Mouse (Mus musculus) thymus, postnatal 0 days (tissue): ENCODE results near the gene Jak1. TPM values are rescaled to one million over a fixed set of nuclear protein-coding genes. Genes with fewer than 3 reads are reported as not detected.
A peak's percentile ranks its signal among the peaks of the same experiment; 100 is the strongest.

Experiments used
- DNase-seq: peaks from one replicate; pipeline ENCODE4 v3.0.0-alpha.2; 2015; ENCODE audit warnings: low spot score
- polyA plus RNA-seq: library from polyadenylated mRNA; unstranded; fragments of >200 nt; fragmentation: Nextera tagmentation; extraction: Ambion mirVana; gene quantifications from 2 replicates; pipeline ENCODE4 v1.2.1, GENCODE M21; 2015

Gene Jak1
- polyA plus RNA-seq, 1 experiment from 2014 or later = 151 TPM

DNA sequence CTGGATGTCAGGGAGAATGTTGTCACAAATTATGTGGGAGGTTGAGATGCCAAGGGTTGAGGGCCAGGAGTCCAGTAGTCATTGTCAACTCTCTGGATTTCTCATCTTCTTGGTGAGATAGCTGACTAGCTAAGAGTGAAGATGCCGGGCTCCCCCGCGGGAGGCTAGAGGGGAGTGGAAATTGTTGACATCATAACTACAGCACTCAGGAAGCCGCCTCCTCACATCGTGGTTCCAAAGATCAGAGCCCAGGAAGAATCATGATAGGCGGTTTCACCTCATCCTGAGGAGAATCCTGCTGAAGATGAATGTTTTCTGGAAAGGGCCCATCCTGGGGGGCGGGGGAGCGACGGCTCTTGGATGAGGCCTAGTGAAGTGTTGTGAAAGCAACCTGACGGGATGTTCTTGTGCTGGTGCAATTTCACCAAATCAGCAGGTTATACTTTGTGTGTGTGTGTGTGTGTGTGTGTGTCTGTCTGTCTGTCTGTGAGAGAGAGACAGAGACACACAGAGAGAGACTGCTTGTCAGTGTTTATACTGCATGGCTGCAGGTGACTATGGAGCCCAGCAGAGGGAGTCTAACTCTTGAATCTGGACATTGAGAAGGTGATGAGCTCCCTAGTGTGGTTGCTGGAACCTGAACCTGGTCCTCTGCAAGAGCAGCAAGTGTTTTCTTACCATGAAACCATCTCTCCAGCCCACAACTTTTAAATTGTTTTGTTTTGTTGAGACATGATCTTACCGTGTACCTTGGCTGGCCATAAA lies 118.0 kb downstream of the Jak1 start:
- DNase-seq = peak; percentile 6

DNA sequence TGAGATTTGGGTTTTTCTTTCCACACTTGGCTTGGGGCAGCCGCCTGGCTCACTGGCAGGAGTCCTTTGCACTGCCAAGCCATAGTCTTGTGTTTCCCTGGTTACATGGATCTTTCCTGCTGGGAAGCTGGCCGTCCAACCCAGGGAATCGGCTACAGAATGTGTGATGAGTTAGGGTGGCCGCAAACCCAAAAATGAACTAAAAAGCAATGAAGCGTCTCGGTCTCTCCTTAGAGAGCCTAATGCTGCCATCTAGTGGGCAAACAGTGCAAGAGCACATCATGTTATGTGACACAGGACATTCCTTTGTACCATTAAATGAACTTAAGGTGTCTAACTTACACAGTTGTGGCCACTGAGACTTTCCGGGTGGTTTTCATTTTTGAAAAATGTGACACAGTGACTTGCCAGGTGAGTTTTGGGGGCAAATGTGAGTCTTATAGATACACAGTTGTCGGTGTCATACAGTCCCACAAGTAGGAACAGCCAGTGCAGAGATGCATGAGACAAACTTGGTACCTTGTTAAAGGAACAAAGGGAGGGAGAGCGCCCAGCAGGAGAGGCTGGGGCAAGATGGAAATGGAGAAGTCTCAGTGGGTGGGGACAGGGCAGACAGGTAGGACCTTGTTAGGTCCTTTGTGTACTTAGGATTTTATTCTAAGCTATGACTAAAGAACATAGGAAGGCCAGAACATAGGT lies 118.9 kb downstream of the Jak1 start:
- peak; percentile 76 for DNase-seq

DNA sequence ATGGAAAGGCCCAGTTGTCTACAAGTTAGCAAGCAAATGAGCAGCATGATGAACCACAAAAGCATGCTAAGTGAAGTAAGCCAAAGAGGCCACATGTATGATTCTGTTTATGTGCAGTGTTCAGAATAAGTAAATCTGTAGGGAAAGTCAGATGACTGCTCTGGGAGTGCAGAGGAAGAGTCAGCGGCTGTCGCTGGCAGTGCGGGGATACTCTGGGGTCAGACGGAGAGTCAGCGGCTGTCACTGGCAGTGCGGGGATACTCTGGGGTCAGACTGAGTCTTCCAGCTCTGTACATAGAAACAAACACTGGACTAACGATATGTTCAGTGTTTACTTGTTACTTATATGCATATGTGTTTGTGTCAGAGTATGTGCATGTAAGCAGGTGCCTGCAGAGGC lies 120.3 kb downstream of the Jak1 start:
- no peak for DNase-seq

DNA sequence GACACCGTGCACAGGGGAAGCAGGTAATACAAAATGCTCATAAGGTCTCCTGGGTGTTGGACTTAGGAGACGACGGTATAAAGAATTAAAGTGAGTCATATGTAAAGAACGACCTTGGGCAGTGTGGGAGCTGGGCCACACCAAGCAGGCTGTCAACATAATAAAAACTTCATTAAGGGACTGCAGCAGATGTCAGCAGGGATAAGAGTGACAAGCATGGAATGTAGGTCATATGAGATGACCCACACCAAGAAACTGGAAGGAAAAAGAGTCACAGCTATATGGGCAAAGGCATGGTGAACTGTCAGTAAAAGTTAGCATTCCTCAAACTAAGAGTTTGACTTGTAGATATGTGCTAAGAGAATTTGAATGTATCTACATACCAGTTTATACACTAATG lies 120.7 kb downstream of the Jak1 start:
- no peak for DNase-seq

DNA sequence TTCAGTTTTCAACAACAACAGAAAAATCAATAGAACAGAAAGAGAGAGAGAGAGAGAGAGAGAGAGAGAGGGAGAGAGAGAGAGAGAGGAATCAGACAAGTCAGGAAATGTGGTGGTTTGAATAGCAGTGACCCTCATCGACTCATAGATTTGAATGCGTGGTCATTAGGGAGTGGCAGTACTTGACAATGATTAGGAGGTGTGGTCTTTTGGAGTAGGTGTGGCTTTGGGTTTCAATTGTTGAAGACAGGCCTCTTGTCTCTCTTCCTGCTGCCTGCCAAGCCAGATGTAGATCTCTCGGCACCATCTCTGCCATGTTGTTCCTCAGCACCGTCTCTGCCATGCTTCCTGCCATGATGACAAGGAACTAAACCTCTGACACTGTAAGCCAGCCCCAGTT lies 121.2 kb downstream of the Jak1 start:
- DNase-seq = no peak

DNA sequence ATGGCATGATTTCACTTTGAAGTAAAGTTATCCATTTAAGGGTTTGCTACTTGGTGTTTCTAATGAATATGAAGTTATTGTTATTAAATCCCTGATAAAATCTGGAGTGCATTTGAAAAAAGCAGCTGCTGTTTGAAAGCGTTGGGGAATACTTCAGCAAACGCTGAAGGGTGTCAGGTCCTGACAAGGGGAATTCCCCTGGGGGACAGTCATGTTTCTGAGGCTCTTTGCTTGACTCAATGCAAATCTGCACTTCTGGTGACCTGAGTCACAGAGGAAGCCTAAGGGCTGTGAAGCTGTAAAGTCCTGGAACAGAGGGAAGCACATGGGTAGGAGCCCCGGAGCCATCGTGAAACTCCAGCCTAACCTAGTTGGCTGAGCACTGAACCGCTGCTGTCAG lies 123.3 kb downstream of the Jak1 start:
- DNase-seq = no peak

DNA sequence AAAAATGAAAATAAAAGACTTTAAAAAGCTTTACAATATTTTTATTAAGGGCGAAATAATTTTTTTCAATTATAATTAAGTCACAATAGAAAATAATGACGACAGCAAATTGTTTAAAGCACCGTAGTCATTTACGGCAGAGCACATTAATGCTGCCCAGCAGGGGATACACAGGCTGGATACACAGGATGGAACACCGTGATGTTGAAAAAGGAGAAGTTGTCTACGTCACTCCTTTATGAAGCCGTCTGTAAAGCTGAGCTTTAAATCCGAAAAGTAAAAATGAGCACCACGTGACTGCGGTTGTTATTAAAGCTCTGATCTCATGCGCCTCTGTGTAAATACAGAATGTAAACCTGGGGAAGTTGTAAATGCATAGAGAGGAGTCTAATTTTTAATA lies 127.1 kb downstream of the Jak1 start:
- DNase-seq = no peak

DNA sequence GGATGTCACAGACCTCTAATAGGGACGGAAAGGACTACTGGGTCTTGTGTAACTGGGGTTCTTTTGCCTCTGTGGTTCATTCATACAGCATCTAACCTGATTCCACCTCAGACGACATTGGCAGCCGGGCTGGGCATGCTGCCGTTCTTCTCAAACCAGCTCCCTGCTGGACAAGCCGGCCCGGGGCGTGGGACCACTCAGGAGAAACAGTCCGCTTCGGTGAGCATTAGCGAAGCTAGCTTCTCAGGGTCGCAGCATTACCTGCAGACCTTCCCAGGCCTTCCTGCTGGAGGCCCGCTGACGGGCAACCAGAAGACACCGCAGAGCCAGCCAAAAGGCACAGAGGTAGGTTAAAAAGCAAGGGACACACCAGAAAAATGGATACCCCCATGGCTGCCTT lies 129.2 kb downstream of the Jak1 start:
- DNase-seq = no peak

DNA sequence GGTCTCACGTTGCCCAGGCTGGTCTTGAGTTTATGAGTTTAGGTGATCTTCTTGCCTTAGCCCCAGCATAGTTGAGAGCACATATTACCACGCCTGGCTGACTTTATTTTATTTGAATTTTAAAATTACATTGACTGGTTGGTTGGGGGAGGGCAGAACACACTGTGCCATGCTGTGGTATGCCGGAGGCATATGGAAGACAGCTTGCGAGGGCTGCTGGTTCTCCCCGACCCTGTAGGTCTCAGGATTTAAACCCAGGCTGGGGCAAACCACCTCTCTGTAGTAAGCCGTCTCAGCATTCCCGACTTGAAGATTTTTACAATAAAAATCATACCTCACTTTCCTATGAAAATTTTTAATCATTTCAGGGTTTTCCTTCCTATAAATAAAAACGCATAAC lies 130.1 kb downstream of the Jak1 start:
- DNase-seq = no peak

DNA sequence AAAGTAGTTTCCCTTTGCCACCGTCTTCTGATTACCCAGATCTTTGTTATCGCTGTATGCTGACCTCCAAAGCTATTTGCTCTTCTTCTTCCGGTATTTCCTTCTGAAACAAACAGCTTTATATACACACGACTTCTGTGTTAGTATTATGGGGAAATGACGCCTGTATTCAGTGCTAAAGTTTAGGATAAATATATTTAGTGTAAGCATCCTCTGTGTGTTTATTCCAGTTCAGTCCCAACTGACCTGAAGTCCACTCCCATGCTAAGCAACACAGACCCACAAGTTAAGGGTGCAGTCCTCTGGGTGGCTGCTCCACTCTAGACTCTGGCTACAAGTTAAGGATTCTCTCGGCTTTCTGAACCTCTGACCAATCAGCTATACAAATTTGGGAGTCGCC lies 144.1 kb downstream of the Jak1 start:
- DNase-seq = no peak

DNA sequence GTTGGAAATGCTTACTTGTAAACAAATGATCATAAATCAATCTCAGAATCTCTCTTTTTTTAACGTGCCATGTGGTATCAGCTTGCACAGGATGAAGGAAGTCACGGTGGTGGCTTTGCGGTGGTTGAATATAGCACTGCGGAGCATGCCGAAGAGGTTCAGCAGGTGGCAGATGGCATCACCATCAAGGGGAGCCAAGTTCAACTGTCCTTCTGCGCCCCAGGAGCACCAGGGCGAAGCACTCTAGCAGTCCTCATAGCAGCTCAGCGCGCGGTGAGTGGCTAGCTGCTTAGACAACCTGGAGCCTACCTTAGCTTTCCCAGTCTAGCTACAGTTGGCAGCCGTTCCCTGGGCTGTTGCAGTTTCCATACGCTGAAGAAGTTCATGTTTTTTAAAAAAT lies 158.0 kb downstream of the Jak1 start:
- no peak for DNase-seq

Other genes starting within 250 kb of the Jak1 start
- not detected in 2 replicates for gene Gm10577, start 244.6 kb downstream of the Jak1 start, polyA plus RNA-seq
- 5.6 and 5.7 TPM in 2 replicates for gene Raver2, start 196.3 kb downstream of the Jak1 start, polyA plus RNA-seq
- 0.68 and 1.3 TPM in 2 replicates for gene Ak4, start 154.0 kb upstream of the Jak1 start, polyA plus RNA-seq
- 9.6 and 13.8 TPM in 2 replicates for gene Dnajc6, start 231.4 kb upstream of the Jak1 start, polyA plus RNA-seq